Mouse (Mus musculus) left cerebral cortex, adult 2 months (tissue): ENCODE measurements at regions not wholly inside any gene's neighbourhood (a gene's known extent, or its start where the extent isn't known, plus 50 kb on each side); places are given as distances from the start of the nearest gene placed in this dataset.
A peak's percentile ranks its signal among the peaks of the same experiment; 100 is the strongest.
"Not testable (repeated sequence)": the region's sequence is repeated elsewhere in the genome, so short reads cannot be mapped to it uniquely, and the experiment has no call there.

ENCODE experiments used
- DNase-seq, 2 experiments: peaks; one replicate each; pipeline ENCODE4 v3.0.0; 2021 to 2022; ENCODE audit warnings: low spot score in 2 of 2, mixed read lengths in 1 of 2; ENCODE audit errors: extremely low spot score in 1 of 2
- H3K27ac ChIP-seq: fragments of 200-600 bp; 2 replicates; pipeline ENCODE4 v1.8.1; 2022
- H3K4me3 ChIP-seq: fragments of 200-600 bp; 2 replicates; pipeline ENCODE4 v1.8.1; 2022
- CTCF ChIP-seq: fragments of 200-600 bp; IDR thresholded peaks from 2 replicates; pipeline ENCODE4 v1.8.1; 2022; ENCODE audit warnings: antibody characterized with exemption, mild to moderate bottlenecking, moderate library complexity
- intact Hi-C: fragments of 180-260 bp; cut with DNase I; formaldehyde crosslinking; loops from one replicate; pipeline ENCODE4 v1.15.1; 2025

DNA sequence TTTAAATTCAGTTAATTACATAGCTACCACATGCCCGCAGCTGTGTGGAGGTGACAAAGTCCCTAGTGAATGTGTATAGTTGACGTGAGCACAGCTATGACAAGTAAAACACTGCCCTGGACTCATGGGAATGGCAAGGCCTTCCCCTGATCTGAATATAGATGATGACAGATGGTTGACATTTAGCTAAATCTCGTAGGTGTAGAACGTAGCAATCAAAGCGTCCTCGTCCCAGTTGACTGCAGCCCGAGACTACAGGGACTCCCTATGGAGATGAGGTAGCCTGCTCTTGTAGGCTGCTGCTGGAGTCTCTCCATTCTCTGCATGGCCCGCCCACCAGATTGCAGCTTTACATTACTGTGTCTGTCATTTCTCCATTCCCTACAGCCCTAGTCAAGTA is 107.0 kb upstream of the Slc1a3 start:
- Histone ChIP-seq H3K4me3 (no peak overlapping the region), H3K27ac (no peak overlapping the region)
- intact Hi-C loops, result loop anchor here (5.0 kb wide), 1 partner anchor 65 kb away; no protein-coding TSS in a partner anchor
- TF ChIP-seq CTCF, result no peak
- peak in 1 of 2 experiments; percentile 23 for DNase-seq

DNA sequence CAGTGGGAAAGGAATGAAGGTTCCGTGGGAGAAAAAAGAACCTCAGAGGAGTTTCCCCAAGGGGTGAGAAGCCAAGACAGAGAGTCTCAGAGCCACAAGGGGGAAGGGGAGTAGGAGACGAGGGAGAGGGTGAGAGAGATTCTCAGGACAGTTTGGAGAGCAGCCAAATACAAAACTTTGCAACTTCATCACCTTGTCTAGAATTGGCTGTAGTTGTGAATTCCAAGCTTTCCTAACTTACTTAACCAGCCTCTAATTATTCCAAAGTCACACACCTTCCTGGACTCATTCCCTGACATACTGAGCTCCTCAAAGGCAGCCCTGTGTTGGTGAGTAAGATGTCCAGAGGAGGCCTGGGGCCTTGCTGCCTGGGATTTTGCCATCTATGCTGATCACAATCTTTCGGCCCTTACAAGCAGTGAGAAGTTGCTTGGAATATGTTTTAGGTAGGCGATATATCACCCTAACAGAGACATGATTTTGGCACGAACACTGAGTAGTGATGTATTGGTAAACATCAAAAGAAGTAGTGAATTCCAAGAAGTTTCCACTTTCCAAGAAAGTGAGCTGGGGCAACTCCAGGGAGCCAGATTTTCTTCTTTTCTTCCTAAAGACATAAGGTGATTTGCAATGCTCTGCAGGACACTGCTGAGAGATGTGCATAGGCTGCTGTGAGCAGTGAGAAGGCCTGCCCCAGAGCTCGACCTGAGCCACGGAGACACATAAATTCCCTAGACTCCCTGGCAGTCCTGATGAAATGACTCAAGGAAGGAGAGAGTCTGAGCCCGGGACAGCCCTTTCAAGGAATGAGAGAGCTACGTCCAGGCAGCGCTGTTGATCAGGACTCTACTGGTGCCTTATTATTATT is 106.2 kb upstream of the Slc1a3 start:
- no peak for DNase-seq
- intact Hi-C loops, result loop anchor here (5.0 kb wide), 1 partner anchor 66 kb away; no protein-coding TSS in a partner anchor
- peak overlapping the region; percentile 72 for H3K27ac ChIP-seq
- no peak for TF ChIP-seq CTCF
- no peak overlapping the region for H3K4me3 ChIP-seq

DNA sequence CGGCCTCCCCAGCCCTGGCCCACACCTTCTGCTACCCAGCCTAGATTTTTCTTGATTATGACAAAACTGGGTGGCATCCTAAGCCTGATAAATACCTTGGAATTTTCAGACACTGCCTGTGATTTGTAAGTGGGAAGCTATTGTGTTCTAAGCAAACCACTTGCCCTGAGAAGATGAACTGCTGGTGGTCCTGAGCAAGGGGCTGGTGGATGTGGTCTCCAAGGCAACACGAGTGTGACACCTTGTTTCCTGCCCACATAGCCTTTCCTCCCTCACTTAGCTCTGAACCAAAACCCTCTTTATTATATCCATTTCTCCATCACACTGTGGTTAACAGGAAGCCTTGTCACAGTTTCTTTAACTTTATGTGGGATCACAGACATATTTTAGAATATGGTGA is 105.4 kb upstream of the Slc1a3 start:
- intact Hi-C loops, result loop anchor here (5.0 kb wide), 1 partner anchor 66 kb away; no protein-coding TSS in a partner anchor
- DNase-seq, result no peak
- H3K4me3 ChIP-seq, result no peak overlapping the region
- H3K27ac ChIP-seq, result peak overlapping the region; percentile 72
- no peak for TF ChIP-seq CTCF

DNA sequence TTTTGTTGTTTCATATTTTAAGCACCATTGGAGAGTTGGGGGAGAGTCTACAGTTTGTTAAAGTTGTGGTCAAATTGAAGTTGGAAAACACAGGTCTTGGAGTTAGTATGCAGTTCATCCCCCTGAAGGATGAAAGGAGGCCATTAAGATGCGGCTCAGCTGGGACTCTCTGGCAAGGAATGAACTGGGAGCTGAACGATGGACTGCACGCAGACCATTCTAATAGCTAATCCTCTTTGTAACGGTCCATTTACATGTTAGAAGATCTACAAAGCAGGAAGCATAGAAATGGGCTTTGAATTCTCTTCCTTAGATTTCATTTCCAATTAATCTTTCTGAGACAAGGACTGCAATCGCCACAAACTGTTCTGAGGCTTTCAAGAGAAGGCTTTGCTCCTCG is 104.7 kb upstream of the Slc1a3 start:
- peak overlapping the region; percentile 41; the same call in 1 of the 2 replicates for H3K27ac ChIP-seq
- intact Hi-C loops, result loop anchor here (5.0 kb wide), 1 partner anchor 67 kb away; no protein-coding TSS in a partner anchor
- no peak overlapping the region for H3K4me3 ChIP-seq
- TF ChIP-seq CTCF, result no peak
- no peak for DNase-seq

DNA sequence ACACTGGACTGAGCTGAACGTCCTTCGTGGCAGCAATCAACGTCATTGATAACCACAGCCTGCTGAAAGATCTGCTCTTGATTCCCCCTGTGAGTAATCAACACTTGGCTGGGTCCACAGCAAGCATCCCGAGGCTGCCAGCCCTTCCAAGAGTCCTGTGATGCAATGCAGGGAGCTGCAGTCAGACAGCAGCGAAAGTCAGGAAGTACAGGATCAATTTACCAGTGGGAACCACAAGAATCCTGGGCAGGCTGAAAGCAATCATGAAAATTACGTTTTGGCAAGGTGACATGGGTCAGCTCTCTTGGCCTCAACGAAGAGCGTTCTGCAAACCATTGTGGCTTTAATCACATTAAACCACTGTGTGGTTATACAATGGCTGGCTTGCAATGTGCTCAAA is 95.8 kb upstream of the Slc1a3 start:
- no peak for TF ChIP-seq CTCF
- DNase-seq, result no peak
- Histone ChIP-seq H3K27ac (no peak overlapping the region), H3K4me3 (no peak overlapping the region)
- intact Hi-C loops, result no loop called here

DNA sequence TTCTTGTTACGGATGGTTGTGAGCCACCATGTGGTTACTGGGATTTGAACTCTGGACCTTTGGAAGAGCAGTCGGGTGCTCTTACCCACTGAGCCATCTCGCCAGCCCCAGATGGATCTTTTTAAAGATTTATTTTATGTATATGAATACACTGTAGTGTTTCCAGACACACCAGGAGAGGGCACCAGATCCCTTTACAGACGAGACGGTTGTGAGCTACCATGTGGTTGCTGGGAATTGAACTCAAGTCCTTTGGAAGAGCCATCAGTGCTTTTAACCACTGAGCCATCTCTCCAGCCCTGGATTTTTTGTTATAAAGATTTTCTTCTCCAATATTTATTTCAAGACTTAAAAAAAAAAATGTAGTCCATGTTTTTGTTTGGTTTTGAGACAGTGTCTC is 95.0 kb upstream of the Slc1a3 start:
- H3K27ac ChIP-seq, H3K4me3 ChIP-seq, DNase-seq, intact Hi-C loops: not testable (repeated sequence)

DNA sequence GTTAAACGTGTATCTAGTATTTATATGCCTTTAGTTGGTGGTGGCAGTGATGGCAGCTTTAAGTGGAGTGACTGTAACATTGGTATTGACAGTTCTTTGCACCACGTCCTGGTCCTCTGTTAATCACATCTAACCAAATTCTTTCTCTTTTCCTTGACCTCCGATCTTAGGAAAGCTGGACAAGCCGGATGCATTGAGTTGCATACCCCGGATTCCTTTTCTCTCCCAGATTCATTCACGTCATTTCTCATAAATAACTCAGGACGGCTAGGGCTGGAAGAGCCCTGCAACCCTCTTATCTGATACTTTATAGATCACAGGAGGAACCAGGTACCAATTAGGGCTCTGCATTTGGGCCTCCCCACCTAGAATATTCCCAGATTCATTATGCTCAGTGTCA is 91.5 kb upstream of the Slc1a3 start:
- no peak for DNase-seq
- Histone ChIP-seq H3K27ac (no peak overlapping the region), H3K4me3 (no peak overlapping the region)
- intact Hi-C loops, result no loop called here
- no peak for TF ChIP-seq CTCF

DNA sequence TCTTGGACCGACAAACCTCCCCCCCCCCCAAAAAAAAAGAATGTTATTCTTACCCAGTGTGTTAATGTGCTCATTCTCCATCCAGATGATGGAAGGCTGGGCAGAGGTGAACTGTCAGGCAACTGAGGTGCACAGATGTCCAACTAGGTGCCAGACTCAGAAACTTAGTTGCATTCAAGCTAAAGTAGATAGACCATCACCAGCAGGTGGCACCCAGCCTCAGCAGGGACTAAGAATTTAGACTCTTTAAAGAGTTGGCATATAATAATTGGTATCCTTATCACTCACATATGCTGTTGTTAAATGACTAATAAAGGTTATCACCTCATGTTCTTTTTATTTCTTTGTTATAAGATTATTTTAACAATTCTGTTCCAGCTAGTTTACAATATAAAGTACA is 86.5 kb upstream of the Slc1a3 start:
- H3K27ac ChIP-seq, result no peak overlapping the region
- no peak for DNase-seq
- TF ChIP-seq CTCF, result peak; percentile 50
- H3K4me3 ChIP-seq, result no peak overlapping the region
- intact Hi-C loops, result loop anchor here (5.0 kb wide), 1 partner anchor 85 kb away; no protein-coding TSS in a partner anchor

DNA sequence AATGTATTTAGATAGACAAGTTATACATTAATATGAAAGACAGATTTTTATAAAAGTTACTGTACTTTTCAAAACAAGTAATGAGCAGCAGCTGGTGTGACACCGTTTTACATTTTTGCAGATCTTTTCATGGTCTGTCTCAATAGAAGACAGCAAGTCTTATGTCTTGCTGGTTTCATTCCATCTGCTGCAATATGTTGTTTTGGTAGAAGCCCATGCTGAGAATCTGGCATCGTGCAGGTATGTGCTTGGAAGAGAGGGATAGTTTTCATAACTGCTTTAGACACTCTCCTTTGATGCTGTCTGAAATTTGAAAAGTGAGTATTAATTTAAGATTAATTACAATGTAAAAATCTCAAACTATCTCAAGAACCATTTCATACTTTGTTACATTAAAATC is 81.5 kb upstream of the Slc1a3 start:
- Histone ChIP-seq H3K4me3 (no peak overlapping the region), H3K27ac (no peak overlapping the region)
- intact Hi-C loops, result loop anchor here (5.0 kb wide), 1 partner anchor 165 kb away; no protein-coding TSS in a partner anchor
- DNase-seq, result no peak
- no peak for TF ChIP-seq CTCF

DNA sequence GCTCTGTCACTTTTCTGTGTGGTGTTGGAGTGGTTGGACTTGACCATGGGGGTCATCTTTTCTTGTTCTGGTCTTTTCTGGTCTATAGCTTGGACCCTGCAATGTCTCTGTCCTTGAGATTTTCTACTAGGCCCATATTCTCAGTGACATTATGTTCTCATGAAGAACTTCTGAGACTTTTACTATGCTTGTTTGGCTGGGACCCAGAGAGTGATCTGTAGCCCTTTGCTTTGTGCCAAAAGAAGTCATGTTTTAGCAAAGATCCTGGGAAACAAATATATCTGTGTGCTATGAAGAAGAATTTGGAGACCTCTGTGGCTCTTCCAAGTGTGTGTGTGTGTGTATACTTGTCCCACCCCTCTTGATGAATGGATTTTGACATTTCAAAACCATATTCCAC is 79.4 kb upstream of the Slc1a3 start:
- no peak overlapping the region for H3K27ac ChIP-seq
- no peak for DNase-seq
- no peak overlapping the region for H3K4me3 ChIP-seq
- intact Hi-C loops, result loop anchor here (5.0 kb wide), 1 partner anchor 163 kb away; no protein-coding TSS in a partner anchor
- no peak for TF ChIP-seq CTCF

DNA sequence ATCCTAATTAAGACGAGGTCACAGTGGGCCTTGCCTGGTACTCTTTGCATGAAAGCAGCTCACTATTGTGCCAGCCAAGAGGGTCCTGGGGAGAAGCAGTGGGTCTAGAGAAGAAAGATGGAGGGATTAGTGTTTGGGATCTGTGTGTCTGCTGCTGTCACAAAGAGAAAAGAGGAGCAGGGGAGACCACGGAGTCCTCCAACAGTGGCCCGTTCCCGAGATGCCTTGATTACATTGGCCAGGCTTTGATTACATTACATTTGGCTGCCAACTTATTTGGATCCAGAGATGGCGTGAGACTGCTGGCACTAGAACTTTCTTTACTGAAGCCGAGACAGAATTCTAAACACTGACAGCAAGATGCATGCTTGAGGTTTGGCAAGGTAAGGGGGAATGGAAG is 78.4 kb upstream of the Slc1a3 start:
- Histone ChIP-seq H3K27ac (no peak overlapping the region), H3K4me3 (no peak overlapping the region)
- no peak for DNase-seq
- TF ChIP-seq CTCF, result no peak
- intact Hi-C loops, result no loop called here

DNA sequence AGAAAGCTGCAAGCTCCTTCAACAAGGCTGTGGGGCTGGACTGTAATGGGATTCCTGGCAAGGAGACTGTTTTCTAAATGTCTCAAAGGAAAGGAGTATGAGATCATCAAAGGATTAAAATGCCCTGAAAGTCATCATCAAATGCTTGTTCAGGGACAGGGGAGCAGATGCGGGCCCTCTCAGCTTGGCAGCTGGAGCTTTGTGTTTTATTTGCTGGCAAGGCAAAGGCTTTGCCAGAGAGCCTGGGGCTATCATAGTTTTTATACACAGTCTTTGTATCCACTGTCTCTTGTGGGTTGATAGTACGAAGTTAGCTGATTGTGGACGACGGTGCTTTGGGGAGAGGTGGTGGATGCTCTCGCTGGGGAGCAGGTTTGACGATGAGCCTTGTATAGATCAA is 75.0 kb upstream of the Slc1a3 start:
- no peak overlapping the region for H3K27ac ChIP-seq

More for the DNA sequence above, 75.0 kb upstream of the Slc1a3 start:
- no peak overlapping the region for H3K4me3 ChIP-seq
- TF ChIP-seq CTCF, result no peak
- intact Hi-C loops, result no loop called here
- DNase-seq, result no peak
